9 mouse cellular contexts compared by ENCODE assay signal in genomic region chr2:92883039-92883911, GRCm38 (mm10). TPM values are rescaled to one million over a fixed set of nuclear protein-coding genes. Genes with fewer than 3 reads are reported as not detected.
A peak's percentile ranks its signal among the peaks of the same experiment; 100 is the strongest.
DNase-seq lines count a peak whose midpoint lies in the region; ATAC-seq and TF ChIP-seq lines count a peak whose summit lies in the region.
"Had no signal": no experiment of that assay in that cellular context is flagged by ENCODE, and none has a peak within 500 bp of the region (broad histone marks: within the 10 kb centered on the region; RNA-seq: fewer than 3 reads in every experiment).

No protein-coding gene starts in this region.

- dilution Hi-C loops in CH12.LX (cut with MboI; ENCODE audit: extremely low pct_ligation_motif_present, extremely low pct_unique_long_range_greater_than_20kb, low sequenced_read_pairs), result no loop called here

- intact Hi-C loops in heart, postnatal 10 days (cut with DNase I), result loop anchor here (2.0 kb wide), 1 partner anchor 180 kb away; no protein-coding TSS in a partner anchor

- no peaks in the 10 kb centered on the region for H3K36me3 ChIP-seq in CH12.LX (replicated peaks in 1 of 2; ENCODE audit: control insufficient read depth in 1 of 2, insufficient read depth in 1 of 2, low read length in 1 of 2)
- H3K36me3 ChIP-seq in embryonic facial prominence, embryonic 13.5 days, result no peaks in the 10 kb centered on the region
- H3K36me3 ChIP-seq in lung, embryonic 14.5 days (ENCODE audit: insufficient read depth), result no peaks in the 10 kb centered on the region

- in situ Hi-C loops in CH12.LX (cut with MboI; ENCODE audit: low pct_ligation_motif_present, low pct_unique_long_range_greater_than_20kb, low sequenced_read_pairs), result no loop called here

- TF ChIP-seq RAD21 in CH12.LX (IDR thresholded peaks at IDR 0.05; ENCODE audit: low read depth, low read length), result peak; percentile 80

- no peaks in the 10 kb centered on the region for H3K4me1 ChIP-seq in CH12.LX (ENCODE audit: control insufficient read depth in 1 of 2, insufficient read depth in 2 of 2)
- H3K4me1 ChIP-seq in embryonic facial prominence, embryonic 13.5 days, result peaks cover 16% of the 10 kb centered on the region
- H3K4me1 ChIP-seq in lung, embryonic 14.5 days (ENCODE audit: insufficient read depth), result no peaks in the 10 kb centered on the region

- H3K27ac ChIP-seq in CH12.LX (ENCODE audit: insufficient read depth, low read depth), result no peak overlapping the region
- H3K27ac ChIP-seq in embryonic facial prominence, embryonic 13.5 days, result peak overlapping the region; percentile 81
- H3K27ac ChIP-seq in lung, embryonic 14.5 days (ENCODE audit: low read depth), result no peak overlapping the region
- H3K27ac ChIP-seq: macrophage had no signal

- no peak overlapping the region for H3K4me3 ChIP-seq in CH12.LX (replicated peaks in 1 of 3; ENCODE audit: low read depth in 2 of 3, low read length in 2 of 3, poor library complexity in 1 of 3)
- H3K4me3 ChIP-seq in embryonic facial prominence, embryonic 13.5 days, result no peak overlapping the region
- H3K4me3 ChIP-seq in lung, embryonic 14.5 days (ENCODE audit: low read depth, low read length), result no peak overlapping the region

- H3K79me2 ChIP-seq in CH12.LX (replicated peaks; ENCODE audit: control insufficient read depth, extremely low read depth, insufficient read depth, poor library complexity, severe bottlenecking), result no peaks in the 10 kb centered on the region

- no peak for TF ChIP-seq EP300 in CH12.LX (IDR thresholded peaks at IDR 0.05; ENCODE audit: low read length)

- H3K9me3 ChIP-seq in CH12.LX (replicated peaks; ENCODE audit: low read length), result peaks cover 2% of the 10 kb centered on the region
- H3K9me3 ChIP-seq in embryonic facial prominence, embryonic 13.5 days, result no peaks in the 10 kb centered on the region
- H3K9me3 ChIP-seq in lung, embryonic 14.5 days (ENCODE audit: low read depth, low read length), result no peaks in the 10 kb centered on the region

- TF ChIP-seq CTCF in CH12.LX (conservative IDR thresholded peaks at IDR 0.05 in 1 of 2, IDR thresholded peaks at IDR 0.05 in 1 of 2; ENCODE audit: low read depth in 2 of 2, low read length in 2 of 2), result peak; percentile 86 to 87
- TF ChIP-seq CTCF in lung, embryonic 14.5 days (IDR thresholded peaks at IDR 0.05; ENCODE audit: low read depth), result peak; percentile 95

- peak; percentile 47 for DNase-seq in CH12.LX (ENCODE audit: extremely low read depth)
- peak; percentile 63 for DNase-seq in adrenal gland, postnatal 25 days
- peak; percentile 66 to 72 for DNase-seq in heart, postnatal 10 days
- peak; percentile 76 to 83 for DNase-seq in kidney, postnatal 4 days
- peak; percentile 89 for DNase-seq in lung, embryonic 14.5 days
- DNase-seq in retina, adult 2 months (ENCODE audit: low read depth, low spot score), result peak; percentile 34
- peak; percentile 23 to 51 for DNase-seq in urinary bladder, postnatal 36 days (ENCODE audit: low spot score in 2 of 2)

- no peak overlapping the region for H3K4me2 ChIP-seq in CH12.LX (ENCODE audit: insufficient read depth, low read depth, poor library complexity, severe bottlenecking)
- H3K4me2 ChIP-seq in embryonic facial prominence, embryonic 13.5 days, result peak overlapping the region; percentile 46
- H3K4me2 ChIP-seq in lung, embryonic 14.5 days, result peak overlapping the region; percentile 35

- H3K9ac ChIP-seq in CH12.LX (ENCODE audit: insufficient read depth, low read depth), result no peak overlapping the region
- H3K9ac ChIP-seq in embryonic facial prominence, embryonic 13.5 days, result peak overlapping the region; percentile 32; the same call in 1 of the 2 replicates
- H3K9ac ChIP-seq in lung, embryonic 14.5 days, result no peak overlapping the region

- peak; percentile 70; the same call in 1 of the 2 replicates for ATAC-seq in embryonic facial prominence, embryonic 13.5 days (ENCODE audit: insufficient number of reproducible peaks, insufficient read depth, low FRiP score, low TSS enrichment, low read depth)
- peak; percentile 75 for ATAC-seq in lung, embryonic 14.5 days (ENCODE audit: insufficient read depth)

- 2% methylated on average over 15 of the region's 15 CpGs for WGBS in embryonic facial prominence, embryonic 13.5 days
- WGBS in lung, embryonic 14.5 days, result 5% methylated on average over 15 of the region's 15 CpGs

- H3K27me3 ChIP-seq in CH12.LX (replicated peaks), result peaks cover 92% of the 10 kb centered on the region
- H3K27me3 ChIP-seq in embryonic facial prominence, embryonic 13.5 days, result peaks cover 18% of the 10 kb centered on the region; the same call in 1 of the 2 replicates
- H3K27me3 ChIP-seq in lung, embryonic 14.5 days (ENCODE audit: insufficient read depth, low read length), result no peaks in the 10 kb centered on the region

- no peak for TF ChIP-seq POLR2A in CH12.LX (IDR thresholded peaks at IDR 0.05; ENCODE audit: low read depth, low read length)

TF ChIP-seq in CH12.LX, 34 proteins besides CTCF, POLR2A, EP300 and RAD21:
- TF ChIP-seq RCOR1 (conservative IDR thresholded peaks at IDR 0.05; ENCODE audit: low read depth, low read length), result no peak
- TF ChIP-seq SIN3A (IDR thresholded peaks at IDR 0.05; ENCODE audit: low read length), result no peak
- peak; percentile 61 for TF ChIP-seq SMC3 (IDR thresholded peaks at IDR 0.05; ENCODE audit: low read depth, low read length)
- no peak for TF ChIP-seq MAZ (IDR thresholded peaks at IDR 0.05; ENCODE audit: low read depth, low read length)

RNA-seq across cellular contexts. Expression of gene Syt13, which starts 31.6 kb away (rescaled TPM):
- total RNA-seq in CH12.LX (2012; rRNA removed) (not detected in 2 replicates), CH12.LX (2014; rRNA removed) (not detected in 2 replicates)
- not detected in 2 replicates for polyA plus RNA-seq in CH12.LX (2012; ENCODE audit: insufficient read length, low read depth)
- total RNA-seq in adrenal gland, postnatal 25 days (2021), result 0.57 and 0.76 TPM in 2 replicates
- polyA plus RNA-seq in embryonic facial prominence, embryonic 13.5 days (2015; fragmentation: Nextera tagmentation; extraction: Ambion mirVana), result 4.2 and 5.4 TPM in 2 replicates
- under 1 TPM; 0.07 to 0.48 TPM for total RNA-seq in heart, postnatal 10 days (2021)
- 3.2 and 3.6 TPM in 2 replicates for polyA plus RNA-seq in lung, embryonic 14.5 days (2014; fragmentation: Nextera tagmentation; extraction: Ambion mirVana)

Comparison
In these comparisons a context has a peak if more than half of its experiments do, and no peak if none do; other contexts are left out.
1. DNase-seq: peak in every context shown above with its lines; median percentile 89 in lung, embryonic 14.5 days; 80 in kidney, postnatal 4 days; 69 in heart, postnatal 10 days; 63 in adrenal gland, postnatal 25 days; 47 in CH12.LX; 37 in urinary bladder, postnatal 36 days; 34 in retina, adult 2 months.